Mouse (Mus musculus): Measurements from ENCODE around the gene Gm26897. TPM values are rescaled to one million over a fixed set of nuclear protein-coding genes. Genes with fewer than 3 reads are reported as not detected.

The Gm26897 gene
- polyA plus RNA-seq, 1 experiment, result not detected

DNA sequence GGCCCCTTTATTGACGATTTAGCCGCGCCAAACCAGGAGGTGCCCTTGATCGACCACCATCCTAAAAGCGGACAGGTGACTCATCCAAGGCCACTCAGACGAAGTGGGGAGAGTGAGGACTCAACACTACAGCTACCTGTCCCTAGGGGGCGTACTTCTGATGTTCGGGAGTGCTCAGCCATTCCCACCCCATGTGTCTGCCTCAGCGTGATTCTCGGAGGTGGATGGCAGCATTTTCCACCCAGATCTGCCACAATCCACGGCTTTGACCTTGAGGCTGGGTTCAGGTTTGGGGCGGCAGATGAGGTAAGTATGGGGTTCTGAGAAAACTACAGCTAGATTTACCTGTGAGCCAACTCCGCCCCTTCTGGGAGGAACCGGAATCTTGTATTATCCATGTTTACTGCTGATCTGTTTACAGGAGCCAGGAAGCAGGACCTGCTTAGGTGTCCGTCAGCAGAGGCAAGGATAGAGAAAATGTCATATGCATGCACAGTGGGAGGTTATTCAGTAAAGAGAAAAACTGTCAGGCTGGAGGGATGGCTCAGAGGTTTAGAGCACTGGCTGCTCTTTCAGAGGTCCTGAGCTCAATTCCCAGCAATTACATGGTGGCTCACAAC lies 32.1 kb downstream of the Gm26897 start:
- no peak overlapping the region for H3K9ac ChIP-seq (ENCODE audit: low read depth, poor library complexity, severe bottlenecking)
- H3K36me3 ChIP-seq (ENCODE audit: control insufficient read depth, insufficient read depth, low read length, poor library complexity, severe bottlenecking), result no peaks in the 10 kb centered on the region
- peak; percentile 82 for TF ChIP-seq CTCF (IDR thresholded peaks at IDR 0.05; ENCODE audit: low read depth, low read length)
- no peak for TF ChIP-seq EP300 (IDR thresholded peaks at IDR 0.05; ENCODE audit: insufficient read depth, low read depth, low read length)
- TF ChIP-seq POLR2A (IDR thresholded peaks at IDR 0.05; ENCODE audit: insufficient read depth, low read length), result no peak
- no peaks in the 10 kb centered on the region for H3K9me3 ChIP-seq (replicated peaks; ENCODE audit: control insufficient read depth, insufficient read depth, low read length, poor library complexity, severe bottlenecking)
- H3K4me3 ChIP-seq (ENCODE audit: low read depth, low read length), result no peak overlapping the region
- no peaks in the 10 kb centered on the region for H3K4me1 ChIP-seq (ENCODE audit: control insufficient read depth, insufficient read depth, low read length)
- no peak overlapping the region for H3K27ac ChIP-seq (ENCODE audit: insufficient read depth, low read length)
- H3K27me3 ChIP-seq (ENCODE audit: control insufficient read depth, insufficient read depth, low read length, poor library complexity, severe bottlenecking), result no peaks in the 10 kb centered on the region

- Histone ChIP-seq H3K4me1 (ENCODE audit: control insufficient read depth, insufficient read depth, low read length) (no peaks in the 10 kb centered on the region), H3K4me3 (ENCODE audit: low read depth, low read length) (no peak overlapping the region)
- no peak for TF ChIP-seq CTCF (IDR thresholded peaks at IDR 0.05; ENCODE audit: low read depth, low read length)
Observed at GRCm38 (mm10) chr5:111766696-111767095, 33.0 kb downstream of the Gm26897 start.

DNA sequence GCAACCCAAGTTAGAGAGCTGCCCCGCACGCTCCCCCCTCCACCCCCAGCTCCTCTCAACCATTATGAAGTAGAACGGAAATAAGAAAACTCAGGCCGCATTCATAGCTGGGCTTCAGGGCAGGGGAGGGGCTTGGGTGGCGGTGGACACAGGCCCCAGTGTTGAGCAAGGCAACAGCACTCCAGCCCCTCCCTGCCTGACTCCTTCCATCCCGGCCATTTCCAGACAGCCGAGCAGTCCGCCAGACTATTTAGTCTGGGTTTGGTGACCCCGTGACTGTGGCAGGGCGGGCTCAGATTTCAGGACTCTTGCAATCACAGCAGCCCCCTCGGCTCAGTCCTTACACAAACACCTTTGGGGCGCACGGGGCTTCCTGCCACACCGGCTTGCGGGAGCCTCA lies 36.5 kb downstream of the Gm26897 start:
- H3K9ac ChIP-seq (ENCODE audit: low read depth, poor library complexity, severe bottlenecking), result peak overlapping the region; percentile 16; the same call in 1 of the 2 replicates
- H3K27me3 ChIP-seq (ENCODE audit: control insufficient read depth, insufficient read depth, low read length, poor library complexity, severe bottlenecking), result no peaks in the 10 kb centered on the region
- peaks cover 3% of the 10 kb centered on the region for H3K4me1 ChIP-seq (ENCODE audit: control insufficient read depth, insufficient read depth, low read length)
- no peaks in the 10 kb centered on the region for H3K9me3 ChIP-seq (replicated peaks; ENCODE audit: control insufficient read depth, insufficient read depth, low read length, poor library complexity, severe bottlenecking)
- H3K36me3 ChIP-seq (ENCODE audit: control insufficient read depth, insufficient read depth, low read length, poor library complexity, severe bottlenecking), result no peaks in the 10 kb centered on the region
- peak overlapping the region; percentile 24; the same call in 1 of the 2 replicates for H3K4me3 ChIP-seq (ENCODE audit: low read depth, low read length)
- no peak overlapping the region for H3K27ac ChIP-seq (ENCODE audit: insufficient read depth, low read length)
- TF ChIP-seq CTCF (IDR thresholded peaks at IDR 0.05; ENCODE audit: low read depth, low read length) (no peak), EP300 (IDR thresholded peaks at IDR 0.05; ENCODE audit: insufficient read depth, low read depth, low read length) (0 out of 2 replicates have a peak, but pooled peaks have one; percentile 52)

More at GRCm38 (mm10) chr5:111766696-111767095, 33.0 kb downstream of the Gm26897 start:
- Histone ChIP-seq H3K9me3 (replicated peaks; ENCODE audit: control insufficient read depth, insufficient read depth, low read length, poor library complexity, severe bottlenecking) (no peaks in the 10 kb centered on the region), H3K9ac (ENCODE audit: low read depth, poor library complexity, severe bottlenecking) (no peak overlapping the region), H3K36me3 (ENCODE audit: control insufficient read depth, insufficient read depth, low read length, poor library complexity, severe bottlenecking) (no peaks in the 10 kb centered on the region), H3K27ac (ENCODE audit: insufficient read depth, low read length) (no peak overlapping the region), H3K27me3 (ENCODE audit: control insufficient read depth, insufficient read depth, low read length, poor library complexity, severe bottlenecking) (no peaks in the 10 kb centered on the region)

DNA sequence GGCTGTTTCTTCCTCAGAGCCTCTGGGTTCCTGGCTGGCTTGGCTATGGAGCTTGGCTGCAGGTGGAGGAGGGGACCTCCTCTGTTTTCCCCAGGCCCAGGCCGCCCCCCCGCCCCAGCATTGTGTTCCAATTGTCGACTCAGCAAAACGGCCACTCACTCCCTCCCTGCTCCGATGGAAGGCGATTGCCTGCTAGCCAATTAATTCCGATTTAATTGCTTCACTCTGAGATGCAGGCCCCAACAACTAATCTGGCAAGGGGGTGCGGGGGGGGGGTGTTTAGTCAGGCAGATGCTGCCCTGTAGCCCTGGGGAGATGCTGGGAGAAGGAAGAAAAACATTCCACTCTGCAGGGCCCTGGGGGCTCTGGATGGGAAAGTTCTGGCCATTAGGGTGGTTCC lies 38.4 kb downstream of the Gm26897 start:
- H3K27me3 ChIP-seq (ENCODE audit: control insufficient read depth, insufficient read depth, low read length, poor library complexity, severe bottlenecking), result no peaks in the 10 kb centered on the region
- no peak overlapping the region for H3K4me3 ChIP-seq (ENCODE audit: low read depth, low read length)
- H3K27ac ChIP-seq (ENCODE audit: insufficient read depth, low read length), result no peak overlapping the region
- peaks cover 3% of the 10 kb centered on the region for H3K4me1 ChIP-seq (ENCODE audit: control insufficient read depth, insufficient read depth, low read length)
- H3K36me3 ChIP-seq (ENCODE audit: control insufficient read depth, insufficient read depth, low read length, poor library complexity, severe bottlenecking), result no peaks in the 10 kb centered on the region
- H3K9me3 ChIP-seq (replicated peaks; ENCODE audit: control insufficient read depth, insufficient read depth, low read length, poor library complexity, severe bottlenecking), result no peaks in the 10 kb centered on the region
- TF ChIP-seq CTCF (IDR thresholded peaks at IDR 0.05; ENCODE audit: low read depth, low read length) (no peak), POLR2A (IDR thresholded peaks at IDR 0.05; ENCODE audit: insufficient read depth, low read length) (no peak), EP300 (IDR thresholded peaks at IDR 0.05; ENCODE audit: insufficient read depth, low read depth, low read length) (no peak)
- H3K9ac ChIP-seq (ENCODE audit: low read depth, poor library complexity, severe bottlenecking), result no peak overlapping the region

GRCm38 (mm10) chr5:111772591-111773406 lies 39.1 kb downstream of the Gm26897 start:
- H3K9me3 ChIP-seq (replicated peaks; ENCODE audit: control insufficient read depth, insufficient read depth, low read length, poor library complexity, severe bottlenecking), result no peaks in the 10 kb centered on the region
- no peak overlapping the region for H3K9ac ChIP-seq (ENCODE audit: low read depth, poor library complexity, severe bottlenecking)
- H3K36me3 ChIP-seq (ENCODE audit: control insufficient read depth, insufficient read depth, low read length, poor library complexity, severe bottlenecking), result no peaks in the 10 kb centered on the region
- H3K4me1 ChIP-seq (ENCODE audit: control insufficient read depth, insufficient read depth, low read length), result peaks cover 3% of the 10 kb centered on the region
- no peak overlapping the region for H3K27ac ChIP-seq (ENCODE audit: insufficient read depth, low read length)
- no peak overlapping the region for H3K4me3 ChIP-seq (ENCODE audit: low read depth, low read length)
- TF ChIP-seq POLR2A (IDR thresholded peaks at IDR 0.05; ENCODE audit: insufficient read depth, low read length) (no peak), EP300 (IDR thresholded peaks at IDR 0.05; ENCODE audit: insufficient read depth, low read depth, low read length) (no peak), CTCF (IDR thresholded peaks at IDR 0.05; ENCODE audit: low read depth, low read length) (no peak)
- no peaks in the 10 kb centered on the region for H3K27me3 ChIP-seq (ENCODE audit: control insufficient read depth, insufficient read depth, low read length, poor library complexity, severe bottlenecking)

DNA sequence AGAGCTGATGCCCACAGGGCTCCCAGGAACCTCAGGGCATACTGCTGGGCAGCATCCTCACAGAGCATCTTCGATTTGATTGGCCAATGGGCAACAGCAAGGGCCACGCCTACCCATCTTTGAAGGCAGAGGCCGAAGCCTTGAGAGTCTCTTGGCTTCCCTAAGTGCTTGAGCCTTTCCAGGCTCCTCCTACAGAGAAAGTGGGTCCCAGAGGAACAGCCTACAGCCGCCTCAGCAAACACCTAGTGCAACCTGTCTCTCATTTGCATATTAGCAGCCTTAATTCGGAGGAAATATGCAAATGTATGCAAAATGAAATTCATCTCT lies 39.6 kb downstream of the Gm26897 start:
- Histone ChIP-seq H3K27ac (ENCODE audit: insufficient read depth, low read length) (no peak overlapping the region), H3K9me3 (replicated peaks; ENCODE audit: control insufficient read depth, insufficient read depth, low read length, poor library complexity, severe bottlenecking) (no peaks in the 10 kb centered on the region), H3K4me3 (ENCODE audit: low read depth, low read length) (no peak overlapping the region), H3K27me3 (ENCODE audit: control insufficient read depth, insufficient read depth, low read length, poor library complexity, severe bottlenecking) (no peaks in the 10 kb centered on the region), H3K4me1 (ENCODE audit: control insufficient read depth, insufficient read depth, low read length) (peaks cover 3% of the 10 kb centered on the region), H3K9ac (ENCODE audit: low read depth, poor library complexity, severe bottlenecking) (no peak overlapping the region), H3K36me3 (ENCODE audit: control insufficient read depth, insufficient read depth, low read length, poor library complexity, severe bottlenecking) (no peaks in the 10 kb centered on the region)
- no peak for TF ChIP-seq CTCF (IDR thresholded peaks at IDR 0.05; ENCODE audit: low read depth, low read length)
- TF ChIP-seq POLR2A (IDR thresholded peaks at IDR 0.05; ENCODE audit: insufficient read depth, low read length), result no peak
- no peak for TF ChIP-seq EP300 (IDR thresholded peaks at IDR 0.05; ENCODE audit: insufficient read depth, low read depth, low read length)
